Mouse (Mus musculus): Measurements from ENCODE around the gene Ceacam18. TPM values are rescaled to one million over a fixed set of nuclear protein-coding genes. Genes with fewer than 3 reads are reported as not detected.
"Not testable (repeated sequence)": the region's sequence is repeated elsewhere in the genome, so short reads cannot be mapped to it uniquely, and the experiment has no call there.

Ceacam18 gene
- total RNA-seq, 2 experiments from 2014 or later = not detected

DNA sequence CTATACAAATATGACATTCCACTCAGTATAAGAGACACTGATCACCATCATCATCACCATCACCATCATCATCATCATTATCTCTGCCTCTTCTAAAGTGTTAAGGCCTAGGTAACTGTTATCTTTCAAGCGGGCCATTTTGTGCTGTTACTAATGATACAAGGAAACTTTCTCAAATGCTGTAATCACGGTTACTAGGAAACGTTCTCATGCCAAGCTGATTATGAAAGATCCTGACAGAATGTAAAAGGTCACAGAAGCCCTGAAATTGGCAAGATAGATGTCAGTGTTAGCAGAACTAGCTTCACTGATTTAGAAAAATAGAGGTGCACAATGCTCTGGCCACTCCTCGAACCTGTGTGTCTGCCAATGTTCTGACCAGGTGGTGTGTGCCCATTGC is 32.7 kb downstream of the Ceacam18 start:
- not testable (repeated sequence) for DNase-seq (ENCODE audit: low spot score in 2 of 2)

DNA sequence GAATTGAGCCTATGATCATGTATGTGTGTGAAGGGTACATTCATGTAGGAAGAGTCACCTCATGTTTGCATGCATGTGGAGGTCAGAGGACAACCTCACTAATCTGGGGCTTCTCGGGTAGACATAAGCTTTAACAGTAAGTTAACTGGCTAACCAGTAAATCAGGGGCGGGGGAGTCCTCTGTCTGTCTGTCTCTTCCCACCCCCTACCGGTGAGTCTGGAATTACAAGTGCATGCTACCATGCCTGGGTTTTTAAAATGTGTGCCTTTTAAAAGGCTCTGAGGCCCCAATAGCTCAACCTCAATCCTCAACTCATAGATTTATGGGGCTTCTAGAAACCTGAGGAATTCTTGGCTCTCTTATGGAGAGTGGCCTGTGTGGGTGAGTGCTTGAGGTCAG is 34.1 kb downstream of the Ceacam18 start:
- DNase-seq (ENCODE audit: low spot score in 2 of 2) = no peak

DNA sequence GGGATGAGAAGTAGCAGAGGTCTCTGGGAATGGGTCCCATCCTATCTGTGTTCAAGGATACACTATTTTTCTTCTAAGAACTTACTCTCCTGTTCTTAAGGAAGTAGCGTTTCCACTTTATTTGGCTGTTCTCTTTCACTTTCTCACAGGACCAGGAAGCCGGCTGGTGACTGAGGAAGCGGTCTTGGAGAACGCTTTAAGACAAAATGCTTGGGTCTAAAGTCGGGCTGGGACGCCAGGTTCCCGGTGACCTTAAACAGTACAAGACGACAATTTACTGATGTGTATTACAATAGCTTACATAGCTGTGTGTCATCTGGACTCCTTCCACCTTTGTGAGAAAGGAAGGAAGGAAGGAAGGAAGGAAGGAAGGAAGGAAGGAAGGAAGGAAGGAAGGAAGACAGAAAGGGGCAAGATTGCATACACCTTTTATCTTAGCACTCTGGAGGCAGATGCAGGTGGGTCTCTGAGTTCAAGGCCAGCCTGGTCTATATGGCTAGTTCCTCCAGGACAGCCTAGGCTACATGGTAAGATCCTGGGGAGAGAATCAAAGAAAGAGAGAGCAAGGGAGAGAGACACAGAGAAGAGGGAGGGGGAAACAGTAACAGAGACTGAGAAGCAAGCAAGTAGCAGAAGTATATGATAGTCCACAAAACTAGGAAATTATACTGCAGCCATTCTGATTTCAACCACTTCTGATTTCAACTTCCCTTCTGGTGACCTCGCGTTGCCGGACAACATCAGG is 36.7 kb downstream of the Ceacam18 start:
- no peak for DNase-seq (ENCODE audit: low spot score in 2 of 2)

GRCm38 (mm10) chr7:43671809-43672580 is 37.5 kb downstream of the Ceacam18 start, which contains the start of gene Ctu1:
TSS of gene Ctu1 (plus strand) at chr7:43672016.
- peak; percentile 86 to 92 for DNase-seq (ENCODE audit: low spot score in 2 of 2)

DNA sequence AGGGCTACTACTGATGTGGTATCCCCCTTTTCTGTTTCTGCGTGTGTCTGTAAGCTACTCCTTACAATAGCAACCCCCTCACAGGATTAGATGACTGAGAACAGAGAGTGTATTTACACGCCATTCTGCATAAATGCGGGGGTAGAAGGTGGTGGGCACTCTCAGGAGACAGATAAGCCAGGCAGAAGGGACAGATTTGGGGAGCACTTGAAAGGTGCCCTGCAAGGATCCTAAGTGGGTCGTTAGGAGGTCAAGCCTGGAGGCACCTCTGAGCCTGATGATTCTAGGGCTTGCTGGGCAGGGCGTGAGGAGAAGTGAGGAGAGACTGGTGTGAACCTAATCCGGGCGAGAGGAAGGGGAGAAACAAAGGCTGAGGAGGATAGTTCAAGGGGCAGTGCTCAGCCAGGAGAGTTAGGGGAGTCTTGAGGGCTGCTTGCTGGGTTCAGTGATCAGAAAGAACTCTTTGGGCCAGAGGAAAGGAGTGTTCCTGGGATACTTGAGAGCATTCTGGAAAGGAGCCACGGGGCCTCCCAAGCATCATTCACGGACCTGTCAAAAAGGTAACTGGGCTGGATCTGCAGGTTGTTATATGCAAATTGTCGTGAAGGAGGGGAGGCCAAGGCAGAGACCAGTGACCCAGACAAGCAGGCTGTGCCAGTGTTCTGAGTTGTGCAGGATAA is 38.2 kb downstream of the Ceacam18 start:
- no peak for DNase-seq (ENCODE audit: low spot score in 2 of 2)

DNA sequence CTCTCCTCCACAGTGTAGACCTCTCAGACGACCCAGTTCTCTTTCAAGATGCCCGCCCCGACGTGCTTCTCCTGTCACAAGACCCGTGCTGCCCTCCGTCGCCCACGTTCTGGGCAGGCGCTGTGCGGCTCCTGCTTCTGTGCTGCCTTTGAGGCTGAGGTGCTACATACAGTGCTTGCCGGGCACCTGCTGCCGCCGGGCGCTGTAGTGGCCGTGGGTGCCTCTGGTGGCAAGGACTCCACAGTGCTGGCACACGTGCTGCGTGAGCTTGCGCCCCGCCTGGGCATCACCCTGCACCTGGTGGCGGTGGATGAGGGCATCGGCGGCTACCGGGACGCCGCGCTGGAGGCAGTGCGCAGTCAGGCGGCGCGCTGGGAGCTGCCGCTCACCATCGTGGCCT is 40.6 kb downstream of the Ceacam18 start:
- DNase-seq (ENCODE audit: low spot score in 2 of 2) = no peak

DNA sequence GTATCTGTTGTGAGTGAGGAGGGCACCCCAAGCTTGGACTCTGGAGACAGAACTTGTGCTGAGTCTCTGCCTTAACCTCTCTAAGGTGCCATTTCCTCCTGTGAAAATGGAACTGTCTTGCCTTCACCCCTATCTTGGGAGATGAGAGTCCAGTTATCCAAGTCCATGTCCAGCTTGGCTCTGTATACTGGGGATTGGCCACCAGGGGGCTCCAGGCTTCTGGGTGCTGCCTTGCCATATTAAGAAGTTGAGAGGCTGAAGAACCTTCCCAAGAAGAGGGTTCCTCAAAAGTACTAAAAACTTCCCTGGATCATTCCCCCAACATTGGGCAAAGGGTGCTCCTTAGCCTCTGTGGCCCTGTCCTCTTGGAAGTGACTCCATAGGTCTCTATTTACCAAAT is 44.0 kb downstream of the Ceacam18 start:
- peak; percentile 42 to 63 for DNase-seq (ENCODE audit: low spot score in 2 of 2)

- DNase-seq (ENCODE audit: low spot score in 2 of 2) = peak; percentile 57 to 61
These were observed 46.5 kb downstream of the Ceacam18 start for GRCm38 (mm10) chr7:43680960-43681359.

DNA sequence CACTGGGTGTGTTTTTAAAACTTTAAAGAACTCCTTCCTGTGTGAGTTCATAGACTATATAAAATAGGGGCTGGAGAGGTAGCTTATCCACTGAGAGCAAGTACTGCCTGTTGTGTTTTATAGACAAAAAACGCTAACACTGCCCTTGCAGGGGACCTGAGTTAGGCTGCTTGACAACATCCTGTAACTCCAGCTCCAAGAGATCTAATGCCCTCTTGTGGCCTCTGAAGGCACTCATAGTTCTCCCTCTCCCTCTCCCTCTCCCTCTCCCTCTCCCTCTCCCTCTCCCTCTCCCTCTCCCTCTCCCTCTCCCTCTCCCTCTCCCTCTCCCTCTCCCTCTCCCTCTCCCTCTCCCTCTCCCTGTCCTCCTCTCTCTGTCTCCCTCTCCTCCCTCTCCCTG is 48.0 kb downstream of the Ceacam18 start:
- DNase-seq (ENCODE audit: low spot score in 2 of 2) = not testable (repeated sequence)

- DNase-seq (ENCODE audit: low spot score in 2 of 2) = no peak
These were observed 50.6 kb downstream of the Ceacam18 start for GRCm38 (mm10) chr7:43685088-43685487.

- no peak for DNase-seq (ENCODE audit: low spot score in 2 of 2)
These were observed 55.6 kb downstream of the Ceacam18 start, which contains the start of gene Klk14 for GRCm38 (mm10) chr7:43690118-43690517. TSS of gene Klk14 (plus strand) at chr7:43690418.

Other genes starting within 250 kb of the Ceacam18 start
- gene Siglecg, start 226.5 kb upstream of the Ceacam18 start, total RNA-seq (2021) = under 1 TPM in 1 of 2 experiments, not detected in 1; 0.23 TPM
- not detected for gene Lim2, start 207.0 kb upstream of the Ceacam18 start, total RNA-seq (2021)
- not detected for gene Nkg7, start 197.6 kb upstream of the Ceacam18 start, total RNA-seq (2021)
- gene Cldnd2, start 193.9 kb upstream of the Ceacam18 start, total RNA-seq (2021) = not detected
- 10 to 100 TPM; 59.0 to 64.5 TPM for gene Etfb, start 190.6 kb upstream of the Ceacam18 start, total RNA-seq (2021)
- under 1 TPM in 1 of 2 experiments, not detected in 1; 0.81 TPM for gene Gm45233, start 190.6 kb upstream of the Ceacam18 start, total RNA-seq (2021)
- 1 to 10 TPM; 1.2 to 2.5 TPM for gene Vsig10l, start 171.6 kb upstream of the Ceacam18 start, total RNA-seq (2021)
- 10 to 100 TPM; 20.6 to 24.9 TPM for gene Iglon5, start 144.6 kb upstream of the Ceacam18 start, total RNA-seq (2021)
- gene 4931406B18Rik, start 128.8 kb upstream of the Ceacam18 start, total RNA-seq (2021) = not detected
- 1 to 10 TPM; 3.9 to 4.8 TPM for gene Cd33, start 90.3 kb upstream of the Ceacam18 start, total RNA-seq (2021)
- gene Zfp658, start 72.5 kb upstream of the Ceacam18 start, total RNA-seq (2021) = 1 to 10 TPM; 5.2 to 6.0 TPM
- 10 to 100 TPM; 16.3 to 20.9 TPM for gene Zfp719, start 55.1 kb upstream of the Ceacam18 start, total RNA-seq (2021)
- gene Zfp819, start 27.5 kb upstream of the Ceacam18 start, total RNA-seq (2021) = under 1 TPM in 1 of 2 experiments, not detected in 1; 0.26 TPM
- under 1 TPM; 0.82 to 0.91 TPM for gene Siglece, start 25.5 kb downstream of the Ceacam18 start, total RNA-seq (2021)
- 1 to 10 TPM; 9.0 to 9.5 TPM for gene Ctu1, start 37.3 kb downstream of the Ceacam18 start, total RNA-seq (2021)
- gene Klk14, start 55.7 kb downstream of the Ceacam18 start, total RNA-seq (2021) = not detected
- not detected for gene Klk13, start 77.9 kb downstream of the Ceacam18 start, total RNA-seq (2021)
- gene Klk12, start 134.2 kb downstream of the Ceacam18 start, total RNA-seq (2021) = not detected
- not detected for gene Klk11, start 139.9 kb downstream of the Ceacam18 start, total RNA-seq (2021)
- gene Klk10, start 146.3 kb downstream of the Ceacam18 start, total RNA-seq (2021) = not detected
- gene Klk9, start 157.2 kb downstream of the Ceacam18 start, total RNA-seq (2021) = not detected
- 1 to 10 TPM; 3.2 to 3.7 TPM for gene Klk8, start 162.9 kb downstream of the Ceacam18 start, total RNA-seq (2021)
- gene Klk7, start 176.6 kb downstream of the Ceacam18 start, total RNA-seq (2021) = not detected
- gene Klk6, start 189.8 kb downstream of the Ceacam18 start, total RNA-seq (2021) = 1 to 10 TPM; 1.6 to 1.9 TPM
- not detected for gene Klk5, start 207.3 kb downstream of the Ceacam18 start, total RNA-seq (2021)
- not detected for gene Klk4, start 246.5 kb downstream of the Ceacam18 start, total RNA-seq (2021)